Mouse (Mus musculus) adipocyte (in vitro differentiated cells): ENCODE data around the gene Mylk4.

ENCODE experiments used
- DNase-seq: peaks from one replicate; pipeline ENCODE4 v3.0.0-alpha.2; 2016; ENCODE audit warnings: low spot score

Mylk4 gene

DNA sequence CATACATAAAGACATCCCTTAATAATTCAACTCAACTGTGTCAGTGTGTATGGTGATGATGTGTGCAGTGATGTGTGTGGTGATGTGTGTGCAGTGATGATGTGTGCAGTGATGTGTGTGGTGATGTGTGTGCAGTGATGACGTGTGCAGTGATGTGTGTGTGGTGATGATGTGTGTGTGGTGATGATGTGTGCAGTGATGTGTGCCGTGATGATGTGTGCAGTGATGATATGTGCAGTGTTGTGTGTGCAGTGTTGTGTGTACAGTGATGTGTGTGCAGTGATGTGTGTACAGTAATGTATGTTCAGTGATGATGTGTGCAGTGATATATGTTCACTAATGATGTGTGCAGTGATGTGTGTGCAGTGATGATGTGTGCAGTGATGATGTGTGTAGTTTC lies 75.9 kb downstream of the Mylk4 start:
- no peak for DNase-seq

DNA sequence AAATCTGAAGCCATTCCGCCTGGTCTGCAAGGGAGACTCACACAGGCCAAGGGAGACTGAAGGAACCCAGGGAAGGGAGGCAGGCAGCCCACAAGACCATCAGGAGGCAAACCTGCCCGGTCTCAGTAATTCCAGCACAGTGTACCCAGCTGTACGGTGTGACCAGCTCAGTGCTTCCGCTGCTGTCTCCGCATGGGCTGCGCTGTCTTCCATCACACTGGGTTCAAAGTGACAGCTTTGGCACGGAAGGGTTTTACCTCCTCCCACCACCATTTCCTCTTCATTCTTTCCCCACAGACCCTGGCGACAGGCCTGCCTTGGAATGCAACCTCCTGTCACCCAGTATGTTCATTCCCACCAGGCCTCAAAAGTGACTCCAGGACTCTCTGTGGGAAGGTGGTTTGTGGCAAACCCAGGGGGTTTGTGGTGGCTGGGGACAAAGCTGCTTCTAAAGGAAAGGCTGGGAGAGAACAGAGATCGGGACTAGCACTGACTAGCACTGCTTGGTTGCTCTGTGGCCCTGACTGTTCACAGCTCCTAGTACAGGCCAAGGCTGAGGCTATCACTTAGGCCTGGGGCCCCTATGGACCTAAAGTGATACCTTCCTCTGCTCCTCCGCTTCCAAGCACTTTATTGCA lies 77.0 kb downstream of the Mylk4 start:
- no peak for DNase-seq

DNA sequence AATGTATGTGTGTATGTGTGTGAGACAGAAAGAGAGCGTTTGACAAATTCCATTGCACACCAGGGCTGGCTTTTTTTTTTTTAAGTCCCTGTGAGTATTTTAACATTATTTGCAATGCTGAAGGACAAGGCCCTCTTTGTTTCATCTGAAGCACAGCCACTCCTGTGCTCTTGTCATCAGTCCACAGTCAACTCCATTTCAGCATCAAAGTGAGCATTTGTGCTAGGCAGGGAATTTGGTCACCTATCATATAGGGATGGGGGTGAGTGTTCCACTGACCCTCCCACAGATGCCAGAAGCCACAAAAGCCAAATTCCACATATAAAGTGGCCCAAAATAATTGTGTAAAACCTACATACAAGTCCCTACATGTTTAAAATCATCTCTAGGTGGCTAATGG lies 78.4 kb downstream of the Mylk4 start:
- DNase-seq = no peak

DNA sequence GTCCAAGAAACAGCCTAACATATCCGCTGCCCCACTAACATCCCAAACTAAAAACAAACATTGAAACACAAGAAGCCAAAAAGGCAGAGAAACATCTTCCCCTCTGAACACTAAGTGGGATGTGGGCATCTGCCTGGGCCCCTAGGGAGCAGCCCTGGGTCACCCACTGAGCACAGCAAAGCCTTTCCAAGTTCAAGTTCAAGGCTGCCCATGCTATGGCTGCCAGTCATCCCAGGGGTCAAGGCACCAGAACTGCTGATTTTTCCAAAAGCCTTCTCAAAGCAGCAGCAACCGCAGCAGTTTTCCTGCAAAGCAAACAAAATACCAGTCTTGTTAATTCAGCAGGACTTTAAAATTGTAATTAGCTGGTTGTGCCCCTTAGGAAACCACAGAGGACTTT lies 78.8 kb downstream of the Mylk4 start:
- peak; percentile 12 for DNase-seq

DNA sequence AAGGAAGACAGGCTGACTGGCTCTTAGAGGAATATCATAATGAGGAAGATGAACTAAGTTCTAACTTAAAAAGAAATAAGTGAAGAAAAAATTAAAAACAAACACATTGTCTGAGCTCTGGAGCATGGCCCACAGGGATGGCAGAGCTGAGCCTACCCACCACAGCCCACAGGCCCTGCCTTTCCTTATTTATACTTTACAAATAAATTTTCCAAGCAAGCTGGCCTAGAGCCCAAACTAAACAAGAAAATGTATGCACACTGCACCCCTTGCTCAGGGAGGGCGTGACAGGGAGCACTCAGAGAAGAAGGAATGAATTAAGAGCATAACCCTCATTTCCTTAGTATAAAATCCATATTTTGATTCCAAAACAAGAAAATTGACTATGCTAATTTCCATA lies 82.2 kb downstream of the Mylk4 start:
- DNase-seq = no peak

DNA sequence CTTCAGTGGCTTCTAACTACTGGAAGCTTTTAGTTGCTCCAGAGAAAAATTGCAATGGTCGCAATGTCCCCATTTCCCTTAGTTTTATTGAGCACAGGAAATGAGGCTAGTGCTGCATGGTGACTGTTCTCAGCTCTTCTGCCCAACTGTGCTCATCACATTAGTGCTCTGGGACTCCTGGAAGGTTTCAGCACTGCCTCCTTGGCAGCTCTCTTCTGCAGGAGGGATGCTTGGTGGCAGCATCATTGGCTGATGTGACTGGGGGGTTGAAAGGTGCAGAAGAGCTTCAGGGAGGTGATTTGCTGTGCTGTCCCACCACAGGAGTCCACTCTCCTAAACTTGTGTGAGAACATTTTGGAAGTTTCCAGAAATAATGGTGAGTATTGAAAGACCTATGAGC lies 84.4 kb downstream of the Mylk4 start:
- DNase-seq = no peak

DNA sequence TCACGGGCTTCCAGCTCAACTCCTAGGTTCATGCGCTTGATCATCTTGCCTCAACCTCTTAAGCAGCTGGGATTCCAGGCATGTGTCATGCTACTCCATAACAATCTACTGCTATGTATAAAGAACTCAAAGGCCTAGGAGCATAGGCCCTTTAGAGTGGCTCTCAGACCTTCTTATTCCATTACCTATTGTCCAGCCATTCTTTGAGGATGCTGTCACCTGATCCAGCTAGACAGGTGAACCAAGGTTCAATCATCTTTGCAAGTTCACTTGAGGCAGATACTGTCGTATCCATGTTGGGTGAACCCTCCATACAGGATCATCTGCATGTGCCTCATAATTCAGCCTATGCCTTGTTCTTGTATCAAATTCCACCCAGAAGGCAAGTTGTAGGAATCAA lies 84.8 kb downstream of the Mylk4 start:
- no peak for DNase-seq

DNA sequence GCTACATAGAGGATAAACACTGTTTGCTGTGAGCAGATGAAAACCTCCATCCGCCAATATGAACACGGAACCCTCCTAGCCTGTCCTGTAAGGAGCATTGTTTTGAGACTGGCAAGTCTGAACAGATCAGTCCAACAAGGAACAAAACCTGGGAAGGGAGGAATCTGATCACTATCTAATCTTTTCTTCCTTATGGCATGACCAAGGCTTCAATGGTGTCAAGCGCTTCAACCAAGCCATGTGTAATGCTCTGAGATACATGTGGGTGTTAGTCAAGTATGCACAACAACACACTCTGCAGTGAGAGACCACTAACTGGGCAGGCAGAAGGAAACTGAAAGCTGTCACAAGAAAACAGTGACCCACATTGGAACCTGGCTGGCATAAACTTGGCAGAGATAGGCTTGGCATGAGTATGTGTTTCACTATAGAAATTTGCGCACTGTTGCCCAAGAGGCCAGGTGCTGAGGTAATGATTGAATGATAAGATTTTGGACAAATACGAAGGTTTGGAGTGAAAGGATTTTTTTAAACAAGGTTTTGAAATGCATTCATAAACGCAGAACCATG lies 89.8 kb downstream of the Mylk4 start:
- no peak for DNase-seq

DNA sequence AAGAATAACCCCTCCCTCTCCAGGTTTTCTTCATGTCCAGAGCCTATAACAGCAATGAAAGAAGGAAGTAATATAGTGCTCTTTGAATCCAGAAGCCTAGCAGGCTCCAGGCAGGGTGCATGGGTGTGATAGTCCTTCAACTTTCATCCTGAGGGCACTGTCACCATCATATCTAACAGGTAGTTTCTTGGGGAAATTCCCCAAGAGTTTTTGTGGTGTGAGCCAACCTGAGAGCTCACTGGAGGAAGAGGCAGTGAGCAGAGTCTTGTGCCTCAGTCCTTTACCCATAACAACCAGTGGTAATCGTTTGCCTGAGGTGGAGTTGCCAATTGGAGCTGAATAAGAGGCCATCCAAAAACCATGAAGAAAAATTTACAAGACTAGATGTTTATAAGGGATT lies 91.2 kb downstream of the Mylk4 start:
- no peak for DNase-seq

DNA sequence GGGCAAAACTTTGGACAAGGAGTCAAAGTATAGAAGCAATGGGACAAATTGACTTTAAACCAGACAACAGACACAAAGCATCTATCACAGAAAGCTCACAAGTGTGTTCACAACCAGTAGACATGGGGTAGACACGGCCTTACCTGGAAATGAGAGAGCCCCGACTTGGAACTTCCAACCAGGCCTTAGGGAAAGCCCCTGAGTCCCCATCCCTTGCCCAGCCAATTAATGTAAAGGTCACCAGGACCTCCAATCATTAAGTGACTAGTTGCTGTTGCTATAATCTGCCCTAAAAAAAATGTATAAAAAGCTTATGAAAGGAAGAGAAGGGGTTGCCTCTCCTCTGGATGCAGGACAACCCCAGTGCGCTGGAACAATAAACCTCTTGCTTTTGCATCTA lies 93.5 kb downstream of the Mylk4 start:
- DNase-seq = no peak

DNA sequence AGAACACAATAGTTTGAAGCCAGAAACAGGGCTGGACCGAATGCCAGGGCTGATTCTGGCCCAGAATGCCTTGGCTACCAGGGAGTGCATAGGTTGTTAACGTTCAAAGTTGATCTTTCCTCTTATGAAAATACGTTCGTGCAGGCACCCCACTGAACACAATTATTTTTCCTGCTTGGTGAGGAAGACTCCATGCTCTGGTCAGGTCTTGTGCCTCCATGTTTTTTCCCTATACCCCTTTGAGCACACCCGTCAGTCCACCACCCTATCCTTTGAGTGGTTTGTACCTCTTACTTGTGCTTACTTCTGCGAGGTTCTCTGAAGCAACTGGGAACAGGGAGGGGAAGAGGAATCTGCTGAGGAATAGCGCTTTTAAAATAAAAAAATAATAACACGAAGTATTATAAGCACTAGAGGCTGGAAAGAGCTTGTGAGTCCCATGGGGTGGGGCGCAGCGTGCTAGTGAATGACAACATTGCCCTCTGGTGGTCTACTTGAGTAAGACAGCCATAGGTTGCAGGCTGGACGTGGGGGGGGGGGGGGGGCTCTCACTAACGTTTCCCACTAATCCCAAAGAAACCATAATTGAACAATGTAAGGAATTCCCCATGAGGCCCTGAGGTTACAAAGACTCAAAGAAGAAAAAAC lies 102.8 kb downstream of the Mylk4 start:
- peak; percentile 90 for DNase-seq

DNA sequence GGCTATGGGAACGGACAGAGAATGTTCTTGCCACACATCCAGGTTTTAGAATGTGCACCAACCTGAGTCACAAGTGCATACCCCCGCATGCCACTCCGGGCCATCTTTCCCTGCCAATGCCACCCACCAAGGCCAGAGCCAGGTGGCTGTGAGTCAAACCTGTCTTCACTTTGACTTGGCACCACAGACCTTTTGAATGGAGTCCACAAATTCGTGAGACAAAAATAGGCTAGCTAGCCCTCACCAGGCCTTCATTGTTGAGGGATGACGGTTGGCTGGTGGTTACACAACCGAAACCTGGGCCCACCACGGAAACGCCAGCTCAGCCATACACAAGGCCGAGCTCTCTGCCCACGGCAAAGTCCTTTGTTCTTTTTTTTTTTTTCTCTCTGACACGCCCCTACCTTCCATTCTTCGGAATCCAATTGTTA lies 103.6 kb downstream of the Mylk4 start:
- no peak for DNase-seq

DNA sequence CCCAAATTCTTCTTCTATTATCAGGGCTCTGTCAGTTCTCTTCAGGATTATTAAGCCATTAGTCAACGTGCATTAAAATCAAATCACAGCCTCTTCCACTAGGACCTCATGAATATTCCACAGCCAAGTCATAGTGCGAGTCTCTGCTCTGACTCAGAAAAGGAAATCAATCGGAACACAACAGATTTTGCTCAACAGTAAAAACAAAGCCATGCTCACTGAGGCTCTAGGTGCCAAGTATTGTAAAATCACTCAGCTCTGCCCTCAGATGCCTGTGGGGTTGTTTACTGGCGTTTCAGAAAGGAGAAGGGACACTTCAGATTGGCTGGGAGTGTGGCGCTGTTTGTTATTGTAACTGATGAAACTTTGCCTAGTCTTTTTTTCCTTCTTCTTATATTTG lies 104.8 kb downstream of the Mylk4 start:
- DNase-seq = peak; percentile 83

DNA sequence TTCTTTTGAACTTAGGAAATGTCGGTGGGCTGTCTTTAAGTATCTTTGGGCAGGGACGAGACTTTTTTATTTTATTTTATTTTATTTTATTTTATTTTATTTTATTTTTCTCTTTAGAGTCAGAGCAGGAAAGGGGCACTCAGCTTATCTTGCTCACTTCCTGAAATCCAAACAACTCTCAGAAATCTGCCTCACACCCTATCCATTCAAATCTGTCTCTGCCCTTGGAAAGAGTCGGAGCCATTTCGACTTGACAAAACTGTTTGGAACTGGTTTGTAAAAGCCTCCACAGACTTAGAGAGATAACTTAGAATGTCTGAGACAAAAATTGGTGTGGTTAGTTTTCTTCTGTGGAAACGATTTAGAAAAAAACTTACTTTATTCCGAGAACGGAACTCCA lies 113.0 kb downstream of the Mylk4 start:
- DNase-seq = no peak

DNA sequence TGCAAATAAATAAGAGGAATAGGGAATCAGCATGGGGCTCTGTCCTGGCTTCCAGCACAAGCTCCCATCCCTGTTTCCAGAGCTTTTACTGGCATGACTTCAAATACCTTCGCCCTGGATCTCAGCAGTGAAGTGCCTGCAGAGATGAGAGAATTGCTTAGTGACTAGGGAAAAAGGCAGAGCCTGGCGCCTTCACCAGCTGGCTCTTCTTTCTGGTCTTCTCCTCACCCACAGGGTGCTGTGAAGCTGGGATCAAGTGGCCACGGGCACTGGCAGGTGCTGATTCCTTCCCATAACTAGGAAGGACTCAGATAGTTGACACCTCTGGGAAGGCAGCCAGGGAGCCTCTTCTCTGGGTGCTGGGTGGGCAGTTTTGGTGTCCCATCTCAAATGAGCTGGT lies 115.5 kb downstream of the Mylk4 start:
- DNase-seq = peak; percentile 92

DNA sequence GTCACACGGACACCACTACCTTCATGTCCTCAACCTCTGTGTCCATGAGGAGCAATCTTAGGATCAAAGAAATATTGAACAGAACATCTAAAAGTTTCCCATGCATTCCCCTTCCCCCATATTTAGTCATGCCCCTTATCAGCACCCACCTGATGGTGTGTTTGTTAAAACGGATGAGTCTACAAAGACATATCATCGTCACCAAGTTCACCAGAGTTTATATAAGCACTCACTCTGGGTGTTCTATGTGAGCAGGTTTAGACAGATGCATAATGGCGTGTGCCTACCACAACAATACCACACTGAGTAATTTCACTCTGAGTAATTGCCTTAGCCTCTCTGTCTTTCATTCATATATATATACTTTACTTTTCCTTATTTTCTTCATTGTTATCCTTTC lies 116.4 kb downstream of the Mylk4 start:
- DNase-seq = no peak

DNA sequence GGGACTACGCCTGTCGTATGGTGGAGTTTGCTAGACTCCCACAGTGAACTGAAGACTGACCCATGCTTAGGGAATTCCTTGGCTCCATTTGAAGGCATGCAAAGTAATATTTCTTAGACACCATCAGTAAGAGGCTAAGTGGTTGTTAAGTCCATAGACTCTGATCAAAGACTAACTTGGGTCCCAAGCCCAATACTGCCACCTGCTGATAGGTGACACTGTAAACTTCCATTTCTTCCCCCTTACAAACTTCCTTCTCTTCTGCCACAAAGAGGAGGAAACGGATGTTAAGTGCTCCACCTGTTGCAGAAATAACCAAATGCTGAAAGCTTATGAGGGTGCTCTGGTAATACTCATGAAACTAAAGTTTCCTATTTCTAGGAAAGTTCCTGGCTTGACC lies 121.7 kb downstream of the Mylk4 start:
- peak; percentile 68 for DNase-seq

DNA sequence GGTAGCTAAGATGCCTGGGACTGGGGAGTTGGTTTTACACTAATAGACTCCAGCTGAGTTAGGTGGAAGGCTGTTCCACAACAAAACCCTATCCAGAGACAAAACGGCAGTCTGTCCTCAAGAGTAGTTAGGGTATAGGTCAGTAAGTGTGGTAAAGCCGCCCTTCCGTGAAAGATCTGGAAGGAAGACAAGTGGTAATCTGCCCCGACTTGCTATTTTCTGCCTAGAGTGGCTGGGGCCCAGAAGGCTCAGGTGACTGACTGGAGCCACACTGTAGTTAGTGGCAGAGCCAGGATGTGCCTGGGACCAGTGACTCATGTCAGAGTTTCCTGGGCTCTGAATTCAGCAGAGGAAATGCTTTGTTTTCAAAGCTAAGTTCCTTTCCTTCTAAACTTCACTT lies 123.5 kb downstream of the Mylk4 start:
- peak; percentile 67 for DNase-seq

DNA sequence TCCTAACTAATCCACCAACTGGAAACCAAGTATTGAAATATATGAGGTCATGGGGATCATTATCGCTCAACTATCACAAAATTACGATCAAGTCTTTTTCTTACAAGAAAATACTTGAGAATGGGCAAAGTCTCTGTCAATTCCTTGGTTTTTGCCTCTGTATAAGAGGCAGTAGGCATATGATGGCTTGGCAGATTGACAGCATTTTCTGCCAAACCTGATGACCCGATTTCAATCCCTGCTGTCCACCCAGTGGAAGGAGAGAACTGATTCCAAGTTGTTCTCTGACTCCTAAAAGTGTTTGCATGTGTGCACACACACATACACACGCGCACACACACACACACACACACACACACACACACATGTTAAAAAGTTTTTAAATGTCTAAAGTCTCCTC lies 124.5 kb downstream of the Mylk4 start:
- DNase-seq = peak; percentile 47

DNA sequence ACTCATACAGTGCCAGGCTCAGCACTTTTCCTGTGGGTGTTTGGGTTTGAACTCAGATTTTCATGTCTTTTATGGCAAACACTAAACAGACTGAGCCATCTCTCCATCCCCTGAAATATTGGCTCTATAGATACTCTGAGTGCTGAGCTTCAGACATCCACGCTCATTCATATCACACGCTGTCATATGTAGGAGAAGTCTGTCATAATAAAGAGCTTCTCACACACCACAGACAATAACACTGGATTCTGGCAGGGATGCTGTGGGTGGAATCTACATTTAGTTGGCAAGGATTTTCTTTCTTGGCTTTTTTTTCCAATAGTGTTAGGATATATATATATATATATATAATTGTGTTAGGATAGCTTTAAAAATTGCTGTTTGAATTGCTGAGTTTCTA lies 126.2 kb downstream of the Mylk4 start:
- no peak for DNase-seq
